Mouse (Mus musculus): ENCODE data around the gene Naxe.

GRCm38 (mm10) chr3:88102611-88103010 lies 44.3 kb upstream of the Naxe start:
- TF ChIP-seq CTCF (IDR thresholded peaks at IDR 0.05; ENCODE audit: low read depth, low read length), result no peak
- TF ChIP-seq POLR2A (IDR thresholded peaks at IDR 0.05; ENCODE audit: extremely low read depth, insufficient read depth, low read length), result no peak

All from liver, adult 2 months (tissue).